Mouse (Mus musculus): ENCODE data around the gene Snx27.
A peak's percentile ranks its signal among the peaks of the same experiment; 100 is the strongest.

Snx27 gene

DNA sequence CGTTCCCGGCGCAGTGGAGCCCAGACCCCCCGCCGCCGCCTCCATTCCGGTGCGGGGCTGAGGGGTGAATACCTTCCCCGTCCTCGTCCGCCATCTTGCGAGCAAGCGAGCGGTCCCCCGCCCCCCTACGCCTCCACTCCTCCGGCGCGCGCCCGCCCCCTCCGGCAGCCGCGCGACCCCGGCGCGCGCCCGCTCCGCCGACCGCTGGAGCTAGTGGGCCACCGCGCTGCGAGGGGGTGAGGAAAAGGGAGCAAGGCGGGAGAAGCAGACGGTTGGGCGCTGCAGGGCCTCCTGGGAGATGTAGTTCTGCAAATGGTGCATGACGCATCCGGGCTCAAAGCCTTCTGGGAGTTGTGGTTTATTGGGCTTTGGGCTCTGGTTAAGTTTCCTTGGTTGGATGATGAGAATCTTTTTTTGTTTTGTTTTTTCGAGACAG is at the start of gene Snx27:
Snx27 (minus strand) TSS at position 261 of the 436 bp plus-strand sequence.
- DNase-seq (ENCODE audit: extremely low spot score), result peak; percentile 93

- DNase-seq (ENCODE audit: extremely low spot score), result no peak
These were observed 47.4 kb upstream of the Snx27 start for GRCm38 (mm10) chr3:94629876-94630275.

- no peak for DNase-seq (ENCODE audit: extremely low spot score)
These were observed 46.2 kb upstream of the Snx27 start for GRCm38 (mm10) chr3:94628712-94629111.

DNA sequence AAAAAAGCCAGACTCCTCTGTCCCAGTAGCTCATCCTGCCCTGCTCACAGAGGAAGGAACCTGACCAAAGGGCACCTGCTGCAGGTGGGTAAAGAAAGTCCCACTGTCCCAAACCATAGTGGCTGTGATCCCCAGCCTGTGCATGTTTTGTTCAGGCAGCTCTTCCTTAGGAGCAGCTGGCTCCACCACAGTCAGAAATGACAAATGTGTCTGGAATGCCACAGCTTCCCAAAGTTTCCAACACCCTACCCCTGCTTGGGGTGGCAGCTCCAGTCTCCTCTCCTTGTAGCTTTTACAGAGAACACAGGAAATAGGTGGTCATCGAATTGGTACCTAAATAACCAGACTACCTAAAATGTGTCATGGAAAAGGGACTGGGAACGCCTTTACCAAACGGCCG is 41.8 kb upstream of the Snx27 start:
- no peak for DNase-seq (ENCODE audit: extremely low spot score)

- no peak for DNase-seq (ENCODE audit: extremely low spot score)
These were observed 40.0 kb upstream of the Snx27 start for GRCm38 (mm10) chr3:94622550-94622949.

DNA sequence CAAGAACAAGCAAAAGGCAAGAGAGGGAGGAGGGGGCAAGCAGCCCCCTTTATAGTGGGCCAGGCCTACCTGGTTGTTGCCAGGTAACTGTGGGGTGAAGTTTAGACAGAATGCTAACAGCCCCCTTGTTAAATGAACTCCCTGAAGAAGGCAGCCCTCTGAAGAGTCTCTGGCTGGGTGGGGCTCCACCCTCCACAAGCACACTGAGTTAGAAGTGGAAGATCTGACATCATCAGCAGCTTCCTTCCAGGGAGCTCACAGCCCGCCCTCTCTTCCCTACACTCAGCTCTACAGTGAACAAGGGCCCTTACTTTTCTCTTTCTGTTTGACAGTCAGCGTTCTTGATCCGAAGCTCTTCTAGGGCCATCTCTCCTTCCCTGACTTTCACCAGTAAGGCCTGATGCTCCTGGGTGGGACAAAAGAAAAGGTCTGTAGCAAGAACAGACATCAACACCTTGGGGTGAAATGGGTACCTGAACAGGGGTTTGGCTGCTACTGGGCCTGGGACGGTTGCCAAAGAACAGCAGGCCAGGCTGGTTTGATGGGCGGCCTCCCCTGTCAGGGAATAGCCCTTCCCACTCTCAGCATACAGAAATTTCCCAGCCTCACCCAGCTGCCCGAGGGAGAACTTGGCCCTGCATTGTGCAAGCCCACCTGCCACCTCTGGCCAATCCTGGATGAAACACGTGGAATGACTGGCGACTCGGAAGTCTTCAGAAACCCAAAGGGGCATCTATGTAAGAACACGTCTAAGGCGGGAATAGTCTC is 39.4 kb upstream of the Snx27 start:
- no peak for DNase-seq (ENCODE audit: extremely low spot score)

- peak; percentile 26 for DNase-seq (ENCODE audit: extremely low spot score)
These were observed 34.2 kb upstream of the Snx27 start for GRCm38 (mm10) chr3:94616717-94617116.

- DNase-seq (ENCODE audit: extremely low spot score), result peak; percentile 12
These were observed 30.9 kb upstream of the Snx27 start for GRCm38 (mm10) chr3:94613258-94613878.

- no peak for DNase-seq (ENCODE audit: extremely low spot score)
These were observed 29.8 kb upstream of the Snx27 start for GRCm38 (mm10) chr3:94612274-94612673.

- DNase-seq (ENCODE audit: extremely low spot score), result no peak
These were observed 29.3 kb upstream of the Snx27 start for GRCm38 (mm10) chr3:94611834-94612233.

DNA sequence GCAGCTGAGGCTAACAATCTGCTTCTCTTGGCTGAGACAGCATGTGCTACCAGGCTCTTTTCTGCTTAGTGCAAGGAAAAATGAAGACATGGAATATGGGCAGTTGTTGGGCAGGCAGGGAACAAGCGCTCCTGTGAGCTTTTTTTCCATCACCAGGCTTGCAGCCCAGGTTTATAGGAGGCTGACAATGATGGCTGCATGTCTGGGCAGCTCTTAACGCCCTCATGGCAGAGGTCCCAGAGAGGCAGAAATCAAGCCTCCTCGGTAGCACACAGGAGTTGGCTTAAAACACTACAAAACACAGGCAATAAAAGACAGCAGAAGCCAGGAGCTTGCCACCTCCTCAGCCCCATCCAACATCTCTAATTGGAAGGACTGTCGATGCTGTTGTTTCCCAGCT is 28.8 kb upstream of the Snx27 start:
- DNase-seq (ENCODE audit: extremely low spot score), result no peak

DNA sequence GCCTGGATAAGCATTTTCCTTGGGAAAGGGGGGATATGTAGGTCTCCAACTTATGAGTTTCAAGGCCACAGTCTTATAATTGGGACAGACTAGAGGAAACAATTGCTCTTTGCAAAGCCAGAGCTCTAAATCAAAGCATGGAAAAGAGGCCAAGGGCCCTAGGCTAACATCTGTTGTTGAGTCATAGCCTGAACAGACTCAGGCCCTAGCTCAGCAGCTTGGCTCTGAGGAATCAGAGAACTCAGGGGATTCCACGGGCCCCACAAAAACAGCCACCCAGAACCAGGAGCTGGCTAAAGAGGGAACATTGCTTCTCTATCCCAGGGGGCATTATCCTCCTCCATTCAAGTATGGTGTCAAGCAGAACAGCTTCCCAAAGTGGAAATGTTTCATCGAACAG is 28.1 kb upstream of the Snx27 start:
- DNase-seq (ENCODE audit: extremely low spot score), result no peak

GRCm38 (mm10) chr3:94609621-94610020 is 27.1 kb upstream of the Snx27 start:
- no peak for DNase-seq (ENCODE audit: extremely low spot score)

DNA sequence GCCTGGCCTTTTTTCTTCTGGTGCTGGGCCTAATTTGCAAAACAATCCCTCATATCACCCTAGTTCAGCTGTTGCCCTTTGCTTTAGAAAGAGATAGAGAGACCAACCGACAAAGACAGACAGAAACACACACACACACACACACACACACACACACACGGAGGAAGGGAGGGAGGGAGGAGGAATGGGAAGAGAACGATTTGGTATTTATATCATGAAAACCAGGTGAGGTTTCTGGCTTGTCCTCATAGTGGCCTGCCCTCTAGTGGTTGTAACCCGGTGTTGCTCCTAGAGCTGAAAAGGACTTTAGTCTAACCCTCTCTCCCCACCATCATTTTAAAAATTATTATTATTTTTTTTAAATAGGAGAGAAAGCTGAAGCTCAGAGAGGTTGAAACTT is 19.4 kb upstream of the Snx27 start:
- peak; percentile 33 for DNase-seq (ENCODE audit: extremely low spot score)

DNA sequence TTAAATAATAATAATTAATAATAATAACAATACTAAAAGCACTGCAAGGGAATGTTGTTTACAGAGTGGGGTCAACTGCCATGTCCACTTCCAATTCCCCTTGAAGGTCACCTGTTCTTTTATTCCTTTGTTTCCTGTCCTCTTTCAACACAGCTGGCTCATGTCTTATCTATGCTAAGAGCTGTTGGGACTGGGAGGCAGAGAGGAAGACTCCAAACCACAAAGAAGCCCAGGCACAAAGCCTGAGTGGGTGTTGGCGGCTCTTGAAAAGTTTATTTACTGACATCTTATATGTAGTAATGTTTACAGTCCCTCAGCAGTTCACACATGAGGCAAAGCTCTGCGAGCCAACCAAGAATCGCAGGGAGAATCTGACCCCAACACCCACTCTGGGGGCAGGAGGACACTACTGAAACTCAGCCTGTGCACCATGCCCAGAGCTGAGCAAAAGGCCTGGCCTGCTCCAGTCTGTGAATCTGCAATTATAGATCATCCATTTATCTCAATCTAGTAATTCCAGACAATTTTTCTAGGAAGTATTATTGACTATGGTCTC is 14.8 kb upstream of the Snx27 start:
- DNase-seq (ENCODE audit: extremely low spot score), result no peak

DNA sequence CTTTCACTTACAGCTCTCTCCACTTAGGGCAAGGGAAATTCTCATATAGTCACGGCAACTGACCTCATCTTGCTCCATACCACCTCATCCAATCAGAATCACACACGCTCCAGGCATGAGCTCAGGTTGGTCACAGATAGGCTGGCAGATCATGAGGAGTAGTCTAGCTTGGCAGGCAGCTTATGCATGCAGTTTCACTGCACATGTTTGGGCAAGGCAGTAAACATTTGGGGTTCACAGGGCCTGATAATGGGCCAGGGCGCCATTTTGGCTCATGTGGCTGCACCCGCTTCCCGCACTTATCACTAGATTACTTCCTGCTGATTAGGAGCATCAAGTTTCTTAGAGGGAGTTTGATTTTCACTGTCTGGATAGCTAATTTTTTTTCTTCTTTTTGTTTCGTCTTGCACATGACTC is 13.4 kb upstream of the Snx27 start:
- DNase-seq (ENCODE audit: extremely low spot score), result no peak

- DNase-seq (ENCODE audit: extremely low spot score), result no peak
These were observed 8.6 kb upstream of the Snx27 start for GRCm38 (mm10) chr3:94591066-94591465.

DNA sequence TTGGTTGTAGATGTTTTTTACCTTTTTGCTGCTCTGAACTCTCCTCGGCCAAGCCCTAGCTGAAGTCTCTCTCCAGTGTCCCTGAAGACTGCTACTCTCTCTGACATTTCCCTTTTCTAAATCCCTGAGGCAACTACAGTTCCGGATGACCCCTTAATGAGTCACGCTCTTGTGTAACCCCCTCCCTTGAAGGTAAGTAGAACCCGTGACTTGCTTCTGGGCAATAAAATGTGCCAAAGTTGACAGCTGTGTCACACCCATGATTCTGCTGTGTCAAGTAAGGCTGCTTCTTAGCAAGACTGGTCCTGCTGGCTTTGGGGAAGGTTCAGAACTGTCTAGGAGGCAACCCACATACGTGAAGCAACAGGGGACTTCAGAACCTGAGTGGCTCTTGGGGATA is 5.4 kb upstream of the Snx27 start:
- no peak for DNase-seq (ENCODE audit: extremely low spot score)

GRCm38 (mm10) chr3:94582944-94583343 is 428 bp upstream of the Snx27 start:
- no peak for DNase-seq (ENCODE audit: extremely low spot score)

GRCm38 (mm10) chr3:94581793-94582455 is 592 bp downstream of the Snx27 start:
- no peak for DNase-seq (ENCODE audit: extremely low spot score)

DNA sequence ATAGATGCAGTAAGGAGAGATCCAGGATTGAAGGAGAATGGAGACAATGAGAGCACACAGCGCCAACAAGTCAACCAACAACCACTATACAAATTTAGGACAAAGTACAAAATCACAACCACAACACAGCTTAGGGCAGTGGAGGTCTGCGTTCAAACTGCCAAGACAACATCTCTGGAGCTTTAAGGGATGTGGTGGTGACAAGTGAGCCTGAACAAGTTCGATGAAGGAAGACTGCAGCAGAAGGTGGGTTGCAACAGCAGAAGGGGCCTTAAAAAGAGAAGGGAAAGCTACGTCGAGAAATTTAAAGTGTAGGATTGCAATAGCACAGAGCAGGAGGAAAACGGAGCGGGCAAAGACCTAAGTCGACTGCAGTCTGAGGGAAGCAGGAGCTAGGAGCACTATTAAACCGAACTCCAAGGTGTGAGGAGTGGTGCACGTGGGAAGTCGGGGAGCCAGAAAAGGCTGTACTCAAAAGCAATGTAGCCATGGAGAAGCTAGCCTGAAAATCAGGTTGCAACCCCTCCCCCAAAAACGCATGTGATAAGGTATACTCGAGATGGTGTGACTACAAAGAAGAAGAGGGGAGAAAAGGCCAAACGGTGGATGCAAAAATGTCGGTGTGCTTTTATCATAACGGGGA is 1.3 kb downstream of the Snx27 start:
- peak; percentile 17 for DNase-seq (ENCODE audit: extremely low spot score)

- no peak for DNase-seq (ENCODE audit: extremely low spot score)
These were observed 8.0 kb downstream of the Snx27 start for GRCm38 (mm10) chr3:94574506-94574905.
